Mouse (Mus musculus): Measurements from ENCODE around the gene Cntnap4. TPM values are rescaled to one million over a fixed set of nuclear protein-coding genes. Genes with fewer than 3 reads are reported as not detected.
"Not testable (repeated sequence)": the region's sequence is repeated elsewhere in the genome, so short reads cannot be mapped to it uniquely, and the experiment has no call there.

Gene Cntnap4
- total and polyA plus RNA-seq, 3 experiments: not detected

DNA sequence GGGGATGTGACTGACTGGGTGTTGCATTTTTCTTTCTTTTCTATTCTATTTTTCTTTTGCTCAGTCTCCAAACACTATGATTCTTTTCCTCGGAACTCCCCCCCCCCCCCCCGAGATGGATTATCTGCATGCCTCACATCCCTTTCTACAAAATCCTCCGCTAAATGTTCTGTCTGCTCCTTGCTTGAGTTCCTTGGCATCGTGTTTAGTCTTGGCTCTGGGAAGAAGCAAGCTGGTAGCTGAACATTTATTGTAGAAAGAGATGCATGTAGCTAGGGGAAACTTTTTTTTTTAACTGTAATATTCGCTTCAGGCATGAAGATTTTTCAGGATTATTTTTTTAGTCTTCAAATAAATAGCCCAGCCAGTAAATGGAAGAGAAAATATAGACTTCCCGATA is 239.5 kb downstream of the Cntnap4 start:
- in situ Hi-C loops (cut with MboI; ENCODE audit: low pct_ligation_motif_present, low pct_unique_long_range_greater_than_20kb, low sequenced_read_pairs) (no loop called here), dilution Hi-C loops (cut with MboI; ENCODE audit: extremely low pct_ligation_motif_present, extremely low pct_unique_long_range_greater_than_20kb, low sequenced_read_pairs) (no loop called here)
- no peak overlapping the region for H3K9ac ChIP-seq (ENCODE audit: insufficient read depth, low read depth)
- no peak overlapping the region for H3K4me2 ChIP-seq (ENCODE audit: insufficient read depth, low read depth, poor library complexity, severe bottlenecking)
- no peak overlapping the region for H3K27ac ChIP-seq (ENCODE audit: insufficient read depth, low read depth)
- H3K27me3 ChIP-seq (replicated peaks): no peaks in the 10 kb centered on the region
- no peak overlapping the region for H3K4me3 ChIP-seq (replicated peaks in 1 of 3; ENCODE audit: low read depth in 2 of 3, low read length in 2 of 3, poor library complexity in 1 of 3)
- H3K36me3 ChIP-seq (replicated peaks in 1 of 2; ENCODE audit: control insufficient read depth in 1 of 2, insufficient read depth in 1 of 2, low read length in 1 of 2): no peaks in the 10 kb centered on the region
- peaks cover 41% of the 10 kb centered on the region for H3K9me3 ChIP-seq (replicated peaks; ENCODE audit: low read length)
- no peak for DNase-seq (ENCODE audit: extremely low read depth)
- H3K4me1 ChIP-seq (ENCODE audit: control insufficient read depth in 1 of 2, insufficient read depth in 2 of 2): no peaks in the 10 kb centered on the region
- no peaks in the 10 kb centered on the region for H3K79me2 ChIP-seq (replicated peaks; ENCODE audit: control insufficient read depth, extremely low read depth, insufficient read depth, poor library complexity, severe bottlenecking)
- no peak for TF ChIP-seq TBP (conservative IDR thresholded peaks at IDR 0.05; ENCODE audit: low read depth, low read length)
- no peak for TF ChIP-seq MXI1 (IDR thresholded peaks at IDR 0.05; ENCODE audit: low read depth, low read length)
- TF ChIP-seq EP300 (IDR thresholded peaks at IDR 0.05; ENCODE audit: low read length): no peak
- TF ChIP-seq TCF12 (IDR thresholded peaks at IDR 0.05; ENCODE audit: low read depth, low read length): no peak
- TF ChIP-seq PAX5 (IDR thresholded peaks at IDR 0.05; ENCODE audit: low read length): no peak

GRCm38 (mm10) chr8:112841057-112841456 is 271.2 kb downstream of the Cntnap4 start:
- no peak overlapping the region for H3K9ac ChIP-seq (ENCODE audit: insufficient read depth, low read depth)
- in situ Hi-C loops (cut with MboI; ENCODE audit: low pct_ligation_motif_present, low pct_unique_long_range_greater_than_20kb, low sequenced_read_pairs): no loop called here
- H3K27me3 ChIP-seq (replicated peaks): no peaks in the 10 kb centered on the region
- H3K27ac ChIP-seq (ENCODE audit: insufficient read depth, low read depth): no peak overlapping the region
- H3K4me1 ChIP-seq (ENCODE audit: control insufficient read depth in 1 of 2, insufficient read depth in 2 of 2): no peaks in the 10 kb centered on the region
- H3K36me3 ChIP-seq (replicated peaks in 1 of 2; ENCODE audit: control insufficient read depth in 1 of 2, insufficient read depth in 1 of 2, low read length in 1 of 2): no peaks in the 10 kb centered on the region
- H3K4me3 ChIP-seq (replicated peaks in 1 of 3; ENCODE audit: low read depth in 2 of 3, low read length in 2 of 3, poor library complexity in 1 of 3): no peak overlapping the region
- peaks cover 32% of the 10 kb centered on the region for H3K9me3 ChIP-seq (replicated peaks; ENCODE audit: low read length)
- H3K4me2 ChIP-seq (ENCODE audit: insufficient read depth, low read depth, poor library complexity, severe bottlenecking): no peak overlapping the region
- TF ChIP-seq ZKSCAN1 (IDR thresholded peaks at IDR 0.05; ENCODE audit: borderline replicate concordance, low read depth, low read length) (no peak), CHD1 (IDR thresholded peaks at IDR 0.05; ENCODE audit: low read depth, low read length) (no peak), GABPA (IDR thresholded peaks at IDR 0.05; ENCODE audit: insufficient replicate concordance, low read depth, low read length) (no peak), JUN (IDR thresholded peaks at IDR 0.05; ENCODE audit: insufficient read depth, low read depth, low read length) (no peak), MEF2A (IDR thresholded peaks at IDR 0.05; ENCODE audit: borderline replicate concordance, low read depth, low read length) (no peak), POLR2AphosphoS2 (IDR thresholded peaks at IDR 0.05; ENCODE audit: low read depth, low read length) (no peak), CTCF (conservative IDR thresholded peaks at IDR 0.05 in 1 of 2, IDR thresholded peaks at IDR 0.05 in 1 of 2; ENCODE audit: low read depth in 2 of 2, low read length in 2 of 2) (no peak), RCOR1 (conservative IDR thresholded peaks at IDR 0.05; ENCODE audit: low read depth, low read length) (no peak), BHLHE40 (IDR thresholded peaks at IDR 0.05; ENCODE audit: low read depth, low read length) (no peak), IRF4 (IDR thresholded peaks at IDR 0.05; ENCODE audit: low read depth, low read length) (no peak), CHD2 (IDR thresholded peaks at IDR 0.05; ENCODE audit: low read length) (no peak), POLR2A (IDR thresholded peaks at IDR 0.05; ENCODE audit: low read depth, low read length) (no peak), JUND (conservative IDR thresholded peaks at IDR 0.05; ENCODE audit: low read depth, low read length) (no peak)
- no peaks in the 10 kb centered on the region for H3K79me2 ChIP-seq (replicated peaks; ENCODE audit: control insufficient read depth, extremely low read depth, insufficient read depth, poor library complexity, severe bottlenecking)
- dilution Hi-C loops (cut with MboI; ENCODE audit: extremely low pct_ligation_motif_present, extremely low pct_unique_long_range_greater_than_20kb, low sequenced_read_pairs): no loop called here
- no peak for DNase-seq (ENCODE audit: extremely low read depth)

GRCm38 (mm10) chr8:112849541-112849940 is 279.7 kb downstream of the Cntnap4 start:
- H3K9me3 ChIP-seq (replicated peaks; ENCODE audit: low read length): peaks cover 37% of the 10 kb centered on the region
- H3K9ac ChIP-seq (ENCODE audit: insufficient read depth, low read depth); dilution Hi-C loops (cut with MboI; ENCODE audit: extremely low pct_ligation_motif_present, extremely low pct_unique_long_range_greater_than_20kb, low sequenced_read_pairs); H3K4me3 ChIP-seq (replicated peaks in 1 of 3; ENCODE audit: low read depth in 2 of 3, low read length in 2 of 3, poor library complexity in 1 of 3); in situ Hi-C loops (cut with MboI; ENCODE audit: low pct_ligation_motif_present, low pct_unique_long_range_greater_than_20kb, low sequenced_read_pairs); H3K4me2 ChIP-seq (ENCODE audit: insufficient read depth, low read depth, poor library complexity, severe bottlenecking); H3K36me3 ChIP-seq (replicated peaks in 1 of 2; ENCODE audit: control insufficient read depth in 1 of 2, insufficient read depth in 1 of 2, low read length in 1 of 2); H3K4me1 ChIP-seq (ENCODE audit: control insufficient read depth in 1 of 2, insufficient read depth in 2 of 2); DNase-seq (ENCODE audit: extremely low read depth); H3K27ac ChIP-seq (ENCODE audit: insufficient read depth, low read depth); H3K27me3 ChIP-seq (replicated peaks); H3K79me2 ChIP-seq (replicated peaks; ENCODE audit: control insufficient read depth, extremely low read depth, insufficient read depth, poor library complexity, severe bottlenecking): not testable (repeated sequence)
